Mouse (Mus musculus): ENCODE data around the gene Gm36210. TPM values are rescaled to one million over a fixed set of nuclear protein-coding genes. Genes with fewer than 3 reads are reported as not detected.
A peak's percentile ranks its signal among the peaks of the same experiment; 100 is the strongest.

Gene Gm36210
- polyA plus RNA-seq, 1 experiment: not detected

DNA sequence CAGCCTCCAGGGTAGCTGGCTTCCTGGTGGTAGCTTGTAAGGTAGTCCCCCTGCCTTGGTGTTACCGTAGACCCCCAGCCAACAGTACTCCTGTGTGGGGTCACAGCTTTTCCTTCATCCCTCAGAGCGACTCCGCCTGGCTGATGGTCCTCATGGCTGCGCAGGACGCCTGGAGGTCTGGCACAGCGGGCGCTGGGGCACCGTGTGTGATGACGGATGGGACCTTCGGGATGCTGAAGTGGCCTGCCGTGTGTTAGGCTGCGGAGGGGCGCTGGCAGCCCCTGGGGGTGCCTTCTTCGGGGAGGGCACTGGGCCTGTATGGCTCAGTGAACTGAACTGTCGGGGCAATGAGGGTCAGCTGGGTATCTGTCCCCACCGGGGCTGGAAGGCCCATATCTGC, 20.5 kb upstream of the Gm36210 start:
- H3ac ChIP-seq (ENCODE audit: control insufficient read depth, insufficient read length): no peak overlapping the region
- no peaks in the 10 kb centered on the region for H3K79me2 ChIP-seq (ENCODE audit: control insufficient read depth, insufficient read depth)
- no peaks in the 10 kb centered on the region for H3K27me3 ChIP-seq (ENCODE audit: control insufficient read depth, insufficient read depth, insufficient read length)
- no peak overlapping the region for H3K4me2 ChIP-seq (ENCODE audit: low read depth)
- no peaks in the 10 kb centered on the region for H3K36me3 ChIP-seq (ENCODE audit: control insufficient read depth, insufficient read depth)
- TF ChIP-seq POLR2AphosphoS2 (IDR thresholded peaks at IDR 0.05; ENCODE audit: insufficient read length, low read depth): no peak
- no peak for TF ChIP-seq TCF3 (IDR thresholded peaks at IDR 0.05; ENCODE audit: insufficient read length, low read depth)
- no peak for TF ChIP-seq TCF12 (IDR thresholded peaks at IDR 0.05; ENCODE audit: insufficient read depth, poor library complexity, severe bottlenecking)
- TF ChIP-seq CEBPB (IDR thresholded peaks at IDR 0.05; ENCODE audit: insufficient read depth, poor library complexity, severe bottlenecking): no peak
- TF ChIP-seq MAX (IDR thresholded peaks at IDR 0.05; ENCODE audit: low read depth): no peak
- TF ChIP-seq MYOG (IDR thresholded peaks at IDR 0.05; ENCODE audit: control insufficient read depth in 1 of 3, insufficient read depth in 1 of 3, insufficient read length in 2 of 3, low read depth in 2 of 3): no peak
- no peak for TF ChIP-seq POLR2A (IDR thresholded peaks at IDR 0.05; ENCODE audit: insufficient read length, low read depth)
- no peak for TF ChIP-seq USF1 (IDR thresholded peaks at IDR 0.05; ENCODE audit: low read depth)
- TF ChIP-seq REST (IDR thresholded peaks at IDR 0.05; ENCODE audit: insufficient read depth, insufficient read length): no peak
- no peak for TF ChIP-seq MYOD1 (IDR thresholded peaks at IDR 0.05; ENCODE audit: control insufficient read depth in 1 of 3, insufficient read length in 2 of 3, low read depth in 2 of 3)
- TF ChIP-seq E2F4 (IDR thresholded peaks at IDR 0.05; ENCODE audit: insufficient read depth): no peak
- TF ChIP-seq SRF (IDR thresholded peaks at IDR 0.05; ENCODE audit: control insufficient read depth, insufficient read length, low read depth): no peak
- H3K4me3 ChIP-seq: no peak overlapping the region

DNA sequence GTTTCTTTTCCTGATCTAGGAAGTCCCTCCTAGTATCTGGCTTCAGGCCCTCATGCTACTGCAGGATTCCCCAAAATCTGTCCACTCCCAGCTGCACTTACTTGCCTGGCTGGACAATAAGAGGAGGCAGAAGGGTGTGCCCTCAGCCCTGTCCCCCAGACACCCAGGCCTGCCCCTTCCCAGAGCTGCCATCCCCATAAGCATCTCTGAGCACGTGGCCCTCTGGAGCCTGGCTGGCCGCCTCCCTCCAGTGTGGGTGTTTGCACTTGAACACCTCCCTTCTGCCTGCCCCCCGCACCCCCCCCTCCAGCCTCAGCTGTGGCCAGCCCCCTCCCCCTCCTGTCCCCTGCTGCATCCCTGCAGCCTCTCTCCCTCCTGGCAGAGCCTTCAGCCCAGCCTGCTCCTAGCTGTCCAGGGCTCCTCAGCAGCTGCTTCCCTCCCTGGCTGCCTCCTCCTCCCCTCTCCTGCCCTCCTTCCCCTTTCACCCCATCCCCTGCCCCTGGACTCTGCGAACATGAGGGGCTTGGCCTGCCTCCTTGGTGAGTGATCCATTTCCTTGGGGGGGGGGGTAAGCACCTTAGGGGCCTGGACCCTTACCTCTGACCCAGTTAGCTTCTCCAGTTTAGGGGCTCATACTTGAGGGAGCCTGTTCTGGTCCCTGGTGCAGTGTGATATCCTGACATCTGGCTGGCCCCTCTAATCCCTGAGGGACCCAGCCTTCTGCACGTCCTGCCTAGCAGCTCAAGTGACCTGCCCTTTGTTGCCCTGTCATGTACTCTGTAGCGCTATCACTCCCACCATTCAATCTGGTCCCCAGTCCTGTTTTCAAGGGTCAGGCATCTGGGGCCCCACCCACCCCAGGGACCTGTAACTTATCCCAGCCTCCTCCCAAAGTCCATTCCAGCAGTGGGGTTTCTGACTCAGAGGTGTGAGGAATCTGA, 19.4 kb upstream of the Gm36210 start, which contains the start of gene Ssc5d:
TSS of gene Ssc5d (plus strand) at position 345 of the 941 bp plus-strand sequence.
- Histone ChIP-seq H3K4me3 (peak within 1 kb of the TSS; percentile 7), H3K79me2 (ENCODE audit: control insufficient read depth, insufficient read depth) (no peaks in the 10 kb centered on the region), H3K36me3 (ENCODE audit: control insufficient read depth, insufficient read depth) (no peaks in the 10 kb centered on the region), H3ac (ENCODE audit: control insufficient read depth, insufficient read length) (no peak within 1 kb of the TSS), H3K27me3 (ENCODE audit: control insufficient read depth, insufficient read depth, insufficient read length) (no peaks in the 10 kb centered on the region), H3K4me2 (ENCODE audit: low read depth) (peak within 1 kb of the TSS; percentile 84)
- TF ChIP-seq CEBPB (IDR thresholded peaks at IDR 0.05; ENCODE audit: insufficient read depth, poor library complexity, severe bottlenecking): no peak
- TF ChIP-seq MYOD1 (IDR thresholded peaks at IDR 0.05; ENCODE audit: control insufficient read depth in 1 of 3, insufficient read length in 2 of 3, low read depth in 2 of 3): peak; percentile 29 to 77 (median 76)
- peak; percentile 57 for TF ChIP-seq POLR2A (IDR thresholded peaks at IDR 0.05; ENCODE audit: insufficient read length, low read depth)
- TF ChIP-seq SRF (IDR thresholded peaks at IDR 0.05; ENCODE audit: control insufficient read depth, insufficient read length, low read depth): no peak
- no peak for TF ChIP-seq MAX (IDR thresholded peaks at IDR 0.05; ENCODE audit: low read depth)
- TF ChIP-seq MYOG (IDR thresholded peaks at IDR 0.05; ENCODE audit: control insufficient read depth in 1 of 3, insufficient read depth in 1 of 3, insufficient read length in 2 of 3, low read depth in 2 of 3): peak in 2 of 3 experiments; percentile 73 to 79
- TF ChIP-seq E2F4 (IDR thresholded peaks at IDR 0.05; ENCODE audit: insufficient read depth): no peak
- TF ChIP-seq USF1 (IDR thresholded peaks at IDR 0.05; ENCODE audit: low read depth): peak; percentile 74
- TF ChIP-seq REST (IDR thresholded peaks at IDR 0.05; ENCODE audit: insufficient read depth, insufficient read length): no peak
- peak; percentile 62 for TF ChIP-seq POLR2AphosphoS2 (IDR thresholded peaks at IDR 0.05; ENCODE audit: insufficient read length, low read depth)
- no peak for TF ChIP-seq TCF12 (IDR thresholded peaks at IDR 0.05; ENCODE audit: insufficient read depth, poor library complexity, severe bottlenecking)

DNA sequence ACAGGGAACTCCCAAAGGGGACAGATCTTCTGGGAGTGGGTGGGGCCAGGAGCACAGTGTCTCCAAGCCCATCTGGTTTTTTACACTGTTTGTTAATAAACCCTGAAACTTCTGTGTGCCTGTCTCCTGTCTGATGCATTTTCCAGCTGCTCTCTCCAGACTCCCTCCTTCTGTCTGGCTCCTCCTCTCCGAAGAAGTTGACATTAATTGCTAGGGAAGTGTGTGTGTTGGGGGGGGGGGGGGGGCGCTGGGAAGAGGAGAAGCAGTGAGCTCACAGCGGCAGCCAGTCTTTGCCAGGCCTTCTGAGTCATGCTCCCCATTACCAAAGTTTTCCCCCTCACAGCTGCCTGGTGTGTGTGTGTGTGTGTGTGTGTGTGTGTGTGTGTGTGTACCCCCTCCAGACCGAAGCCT, 18.6 kb upstream of the Gm36210 start:
- Histone ChIP-seq H3K27me3 (ENCODE audit: control insufficient read depth, insufficient read depth, insufficient read length) (no peaks in the 10 kb centered on the region), H3K36me3 (ENCODE audit: control insufficient read depth, insufficient read depth) (no peaks in the 10 kb centered on the region), H3ac (ENCODE audit: control insufficient read depth, insufficient read length) (no peak overlapping the region), H3K4me3 (peak overlapping the region; percentile 7), H3K79me2 (ENCODE audit: control insufficient read depth, insufficient read depth) (no peaks in the 10 kb centered on the region), H3K4me2 (ENCODE audit: low read depth) (peak overlapping the region; percentile 84)
- TF ChIP-seq TCF12 (IDR thresholded peaks at IDR 0.05; ENCODE audit: insufficient read depth, poor library complexity, severe bottlenecking) (peak; percentile 11), POLR2A (IDR thresholded peaks at IDR 0.05; ENCODE audit: insufficient read length, low read depth) (no peak), MYOG (IDR thresholded peaks at IDR 0.05; ENCODE audit: control insufficient read depth in 1 of 3, insufficient read depth in 1 of 3, insufficient read length in 2 of 3, low read depth in 2 of 3) (peak in 2 of 3 experiments; percentile 16 to 62), MYOD1 (IDR thresholded peaks at IDR 0.05; ENCODE audit: control insufficient read depth in 1 of 3, insufficient read length in 2 of 3, low read depth in 2 of 3) (peak in 2 of 3 experiments; percentile 78 to 79), POLR2AphosphoS2 (IDR thresholded peaks at IDR 0.05; ENCODE audit: insufficient read length, low read depth) (no peak)

DNA sequence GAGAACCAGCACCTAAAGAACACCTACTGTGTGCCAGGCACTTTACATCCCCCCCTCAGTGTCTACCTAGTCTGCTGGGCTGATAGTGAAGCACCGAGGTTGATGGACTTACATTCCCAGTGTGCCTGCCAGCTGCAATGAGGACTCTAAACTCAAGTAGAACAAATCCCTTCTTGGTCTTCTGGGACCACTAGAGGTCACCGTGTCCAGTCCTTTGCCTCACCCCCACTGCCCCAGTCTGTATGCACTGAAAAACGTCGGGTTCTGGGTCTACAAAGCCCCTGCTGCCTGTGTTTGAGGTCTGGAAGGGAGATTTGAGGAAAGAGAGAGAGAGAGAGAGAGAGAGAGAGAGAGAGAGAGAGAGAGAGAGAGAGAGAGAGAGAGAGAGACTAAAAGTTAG, 18.2 kb upstream of the Gm36210 start:
- H3K36me3 ChIP-seq (ENCODE audit: control insufficient read depth, insufficient read depth): no peaks in the 10 kb centered on the region
- peak overlapping the region; percentile 84 for H3K4me2 ChIP-seq (ENCODE audit: low read depth)
- no peaks in the 10 kb centered on the region for H3K79me2 ChIP-seq (ENCODE audit: control insufficient read depth, insufficient read depth)
- no peak for TF ChIP-seq REST (IDR thresholded peaks at IDR 0.05; ENCODE audit: insufficient read depth, insufficient read length)
- no peak for TF ChIP-seq MYOD1 (IDR thresholded peaks at IDR 0.05; ENCODE audit: control insufficient read depth in 1 of 3, insufficient read length in 2 of 3, low read depth in 2 of 3)
- TF ChIP-seq MYOG (IDR thresholded peaks at IDR 0.05; ENCODE audit: control insufficient read depth in 1 of 3, insufficient read depth in 1 of 3, insufficient read length in 2 of 3, low read depth in 2 of 3): no peak
- TF ChIP-seq MAX (IDR thresholded peaks at IDR 0.05; ENCODE audit: low read depth): no peak
- TF ChIP-seq POLR2A (IDR thresholded peaks at IDR 0.05; ENCODE audit: insufficient read length, low read depth): no peak
- TF ChIP-seq TCF12 (IDR thresholded peaks at IDR 0.05; ENCODE audit: insufficient read depth, poor library complexity, severe bottlenecking): no peak
- no peak for TF ChIP-seq POLR2AphosphoS2 (IDR thresholded peaks at IDR 0.05; ENCODE audit: insufficient read length, low read depth)
- no peak for TF ChIP-seq SRF (IDR thresholded peaks at IDR 0.05; ENCODE audit: control insufficient read depth, insufficient read length, low read depth)
- TF ChIP-seq CEBPB (IDR thresholded peaks at IDR 0.05; ENCODE audit: insufficient read depth, poor library complexity, severe bottlenecking): no peak
- TF ChIP-seq USF1 (IDR thresholded peaks at IDR 0.05; ENCODE audit: low read depth): no peak
- TF ChIP-seq TCF3 (IDR thresholded peaks at IDR 0.05; ENCODE audit: insufficient read length, low read depth): no peak
- no peak for TF ChIP-seq E2F4 (IDR thresholded peaks at IDR 0.05; ENCODE audit: insufficient read depth)
- peak overlapping the region; percentile 33 for H3ac ChIP-seq (ENCODE audit: control insufficient read depth, insufficient read length)
- H3K27me3 ChIP-seq (ENCODE audit: control insufficient read depth, insufficient read depth, insufficient read length): no peaks in the 10 kb centered on the region
- peak overlapping the region; percentile 7 for H3K4me3 ChIP-seq

Measured in myocyte (in vitro differentiated cells).